Mouse (Mus musculus) mouse embryonic stem cell (cell line): Measurements from ENCODE around the gene Gm14085.
"Not testable (repeated sequence)": the region's sequence is repeated elsewhere in the genome, so short reads cannot be mapped to it uniquely, and the experiment has no call there.

ENCODE experiments used
- in situ Hi-C, 2 experiments: fragments of 300-500 bp; cut with MboI; formaldehyde crosslinking; loops; 1 replicate in 1 of 2; 3 replicates in 1 of 2; pipeline ENCODE4 v1.14.3; 2019 to 2020; ENCODE audit warnings: low sequenced_read_pairs in 2 of 2, low pct_unique_long_range_greater_than_20kb in 1 of 2, mixed read lengths in 1 of 2; ENCODE audit not compliant: unreplicated experiment in 1 of 2

The Gm14085 gene

DNA sequence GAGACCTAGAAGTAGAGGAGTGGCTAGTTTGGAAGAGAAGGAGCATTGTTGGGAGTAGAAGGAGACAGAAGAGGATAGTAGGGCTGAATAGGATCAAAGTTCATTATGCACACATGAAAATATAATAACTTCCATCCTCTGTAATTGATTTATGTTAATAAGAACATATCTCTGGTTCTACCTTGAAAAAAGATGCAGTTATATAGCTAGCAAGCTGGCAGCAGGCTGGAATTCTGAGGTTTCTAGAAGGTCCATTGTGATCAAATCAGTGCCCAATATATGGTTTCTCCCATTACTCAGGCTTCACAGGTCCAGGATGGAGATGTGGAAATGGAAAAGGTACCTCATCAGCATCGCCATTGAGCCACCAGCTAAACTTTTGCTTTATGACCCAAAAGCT lies at the start of gene Gm14085:
TSS of gene Gm14085 (plus strand) at position 301 of the 400 bp plus-strand sequence.
- in situ Hi-C loops = loop anchor here in 1 of 2 experiments (5.0 kb wide), 1 partner anchor 57 kb away; the partner anchor contains the start of gene Slc28a2

GRCm38 (mm10) chr2:122438706-122439482 lies 45.8 kb upstream of the Gm14085 start:
- in situ Hi-C loops = not testable (repeated sequence)

DNA sequence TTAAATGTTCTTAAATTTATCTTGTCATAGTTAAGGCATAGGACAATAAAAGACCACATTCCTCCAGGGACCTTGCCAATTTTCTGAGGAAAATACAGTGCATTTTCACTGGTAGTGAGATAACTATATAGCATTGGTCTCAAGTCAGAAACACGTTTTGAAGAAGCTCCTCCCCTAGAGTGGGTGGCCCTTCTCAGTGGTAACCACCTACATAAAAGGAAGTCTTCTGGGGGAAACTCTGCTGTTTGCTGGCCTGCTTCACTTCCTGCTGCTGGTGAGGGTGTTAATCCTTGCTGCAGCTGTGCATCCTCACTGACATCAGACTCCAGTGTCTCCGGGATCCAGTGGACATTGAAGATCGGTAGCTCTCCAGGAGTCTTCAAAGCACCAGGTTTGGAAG lies 44.2 kb upstream of the Gm14085 start:
- in situ Hi-C loops = not testable (repeated sequence)

GRCm38 (mm10) chr2:122441000-122441933 lies 43.5 kb upstream of the Gm14085 start:
- in situ Hi-C loops = no loop called here

GRCm38 (mm10) chr2:122450351-122450750 lies 34.4 kb upstream of the Gm14085 start:
- in situ Hi-C loops = loop anchor here (5.0 kb wide), 1 partner anchor 67 kb away; no protein-coding TSS in a partner anchor

- in situ Hi-C loops = loop anchor here (5.0 kb wide), 1 partner anchor 65 kb away; no protein-coding TSS in a partner anchor
These were observed 32.3 kb upstream of the Gm14085 start for GRCm38 (mm10) chr2:122452426-122452825.

- in situ Hi-C loops = no loop called here
These were observed 17.8 kb upstream of the Gm14085 start for GRCm38 (mm10) chr2:122466901-122467300.

DNA sequence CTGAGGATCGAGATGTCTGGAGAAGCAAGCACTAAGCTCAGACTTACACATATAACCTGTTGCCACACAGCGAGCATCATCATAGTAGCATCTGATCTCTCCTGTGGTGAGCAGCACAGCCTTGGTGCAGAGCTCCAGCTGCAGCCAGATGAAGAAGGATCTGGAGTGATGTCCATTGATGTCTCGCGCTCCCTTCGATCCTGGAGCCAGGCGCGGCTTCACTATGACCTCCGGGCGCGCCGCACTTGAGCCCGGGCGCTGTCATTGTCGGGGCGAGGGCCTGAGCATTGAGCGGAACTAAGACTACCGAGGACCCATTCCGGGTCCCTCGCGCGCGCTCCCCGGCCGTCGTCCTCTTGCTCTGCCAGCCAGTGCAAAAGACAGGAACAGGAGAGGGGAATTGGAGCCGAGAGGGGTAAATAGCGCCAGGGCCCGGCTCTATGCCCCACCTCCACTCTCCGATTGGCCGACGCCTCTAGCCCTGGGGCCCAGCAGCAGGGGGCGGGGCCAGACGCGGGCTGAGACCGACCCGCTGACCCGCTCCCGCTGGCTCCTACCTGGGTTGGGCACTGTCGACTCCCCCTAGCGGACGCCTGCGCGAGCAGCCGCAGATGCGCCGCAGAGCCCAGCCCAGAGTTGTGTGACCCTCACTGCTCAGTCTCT lies 17.3 kb upstream of the Gm14085 start:
- in situ Hi-C loops = no loop called here

GRCm38 (mm10) chr2:122469221-122469620 lies 15.5 kb upstream of the Gm14085 start:
- in situ Hi-C loops = no loop called here

DNA sequence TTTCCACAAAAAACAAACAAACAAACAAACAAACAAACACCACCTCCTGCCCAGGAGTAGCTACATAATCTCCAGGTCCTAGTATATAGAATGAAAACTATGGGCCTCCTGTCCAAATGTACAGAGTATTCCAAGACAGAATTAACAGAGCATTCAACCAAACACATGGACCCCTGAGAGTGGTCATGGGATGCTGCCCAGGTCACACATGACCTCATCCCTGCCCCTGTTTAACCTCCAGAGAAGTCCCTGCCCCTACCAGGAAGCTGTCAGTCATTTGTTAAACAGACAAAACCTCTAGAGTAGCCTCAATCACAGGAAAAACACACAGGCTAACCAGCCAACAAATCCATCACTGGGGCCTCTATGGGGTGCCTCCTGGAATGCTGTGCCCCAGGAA lies 8.2 kb upstream of the Gm14085 start:
- in situ Hi-C loops = loop anchor here in 1 of 2 experiments (5.0 kb wide), 1 partner anchor 74 kb away; no protein-coding TSS in a partner anchor

- in situ Hi-C loops = not testable (repeated sequence)
These were observed 954 bp upstream of the Gm14085 start for GRCm38 (mm10) chr2:122483787-122484186.

- in situ Hi-C loops = loop anchor here in 1 of 2 experiments (5.0 kb wide), 1 partner anchor 58 kb away; the partner anchor contains the start of gene Slc28a2
These were observed 913 bp downstream of the Gm14085 start for GRCm38 (mm10) chr2:122485654-122486053.

DNA sequence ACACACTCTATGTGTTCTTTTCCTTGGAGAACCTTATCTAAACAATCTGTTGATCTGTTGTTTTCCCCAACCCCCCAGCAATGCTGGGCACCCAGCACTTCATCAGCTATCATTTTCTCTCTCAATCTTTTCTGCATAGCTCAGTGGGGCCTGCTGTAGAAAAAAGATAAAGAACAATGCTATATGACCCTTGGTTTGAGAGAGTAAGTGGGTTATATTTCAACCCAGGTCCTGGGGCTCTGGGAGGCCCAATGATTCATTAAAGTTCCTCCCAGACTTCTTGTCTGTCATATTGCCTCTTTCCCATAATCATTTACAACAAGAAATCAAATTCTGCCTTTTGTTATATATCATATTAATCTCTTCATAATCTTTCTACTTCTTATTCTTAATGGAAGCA lies 1.4 kb downstream of the Gm14085 start:
- in situ Hi-C loops = loop anchor here in 1 of 2 experiments (5.0 kb wide), 1 partner anchor 59 kb away; the partner anchor contains the start of gene Slc28a2

DNA sequence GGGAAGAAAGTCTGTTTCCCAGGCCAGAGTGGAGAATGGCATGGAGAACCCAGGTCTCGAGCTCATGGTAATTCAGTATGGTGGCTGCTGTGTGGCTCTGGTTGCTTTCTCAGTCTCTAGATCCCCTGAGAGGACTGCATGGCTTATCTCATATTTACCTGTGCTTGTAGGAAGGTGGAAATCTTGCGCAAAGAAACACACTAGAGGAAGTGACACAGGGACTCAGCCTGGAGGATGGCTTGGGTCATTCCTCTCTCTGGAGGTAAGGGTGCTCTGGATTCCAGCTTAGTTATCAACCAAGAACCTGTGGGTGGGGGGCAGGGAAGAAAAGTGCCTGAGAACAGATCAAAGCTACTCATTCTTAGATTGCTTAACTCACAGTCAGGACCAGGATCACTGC lies 1.9 kb downstream of the Gm14085 start:
- in situ Hi-C loops = loop anchor here in 1 of 2 experiments (5.0 kb wide), 1 partner anchor 59 kb away; the partner anchor contains the start of gene Slc28a2

DNA sequence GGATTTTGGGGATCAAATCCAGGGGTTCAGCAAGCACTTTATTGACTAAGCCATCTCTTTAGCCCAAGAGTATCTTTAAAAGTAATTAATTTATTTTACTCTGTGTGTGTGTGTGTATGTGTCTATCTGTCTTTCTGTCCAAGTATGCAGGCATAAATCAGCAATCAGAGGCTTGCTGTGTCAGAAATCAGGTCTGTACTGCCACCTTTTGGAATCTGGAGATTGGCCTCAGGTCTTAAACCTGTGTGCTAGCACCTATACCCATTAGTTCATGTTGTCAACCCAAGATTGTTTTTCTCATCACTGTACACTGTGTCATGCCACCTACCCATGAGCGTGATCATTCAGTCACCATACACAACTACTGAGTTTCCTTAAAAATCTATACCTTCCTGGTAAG lies 45.0 kb downstream of the Gm14085 start:
- in situ Hi-C loops = not testable (repeated sequence)

- in situ Hi-C loops = no loop called here
These were observed 46.5 kb downstream of the Gm14085 start for GRCm38 (mm10) chr2:122531290-122531689.

DNA sequence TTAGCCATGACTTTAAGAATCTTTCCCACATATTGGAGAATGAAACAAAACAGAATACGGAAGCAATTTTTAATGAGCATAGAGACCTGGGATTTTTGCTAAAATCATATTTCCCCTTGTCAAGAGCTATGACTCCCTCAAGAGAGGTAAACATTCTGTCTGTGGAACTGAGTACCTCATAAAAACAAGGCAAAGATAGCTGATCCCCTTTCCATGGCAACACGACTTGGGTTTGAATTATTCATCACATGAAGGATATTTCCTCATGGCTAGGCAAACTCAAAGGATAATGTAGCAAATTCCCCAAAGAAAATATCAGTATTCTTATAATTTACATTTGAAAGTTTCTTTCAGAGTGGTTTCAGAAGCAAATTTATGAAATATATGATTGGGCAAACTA lies 47.0 kb downstream of the Gm14085 start:
- in situ Hi-C loops = no loop called here

DNA sequence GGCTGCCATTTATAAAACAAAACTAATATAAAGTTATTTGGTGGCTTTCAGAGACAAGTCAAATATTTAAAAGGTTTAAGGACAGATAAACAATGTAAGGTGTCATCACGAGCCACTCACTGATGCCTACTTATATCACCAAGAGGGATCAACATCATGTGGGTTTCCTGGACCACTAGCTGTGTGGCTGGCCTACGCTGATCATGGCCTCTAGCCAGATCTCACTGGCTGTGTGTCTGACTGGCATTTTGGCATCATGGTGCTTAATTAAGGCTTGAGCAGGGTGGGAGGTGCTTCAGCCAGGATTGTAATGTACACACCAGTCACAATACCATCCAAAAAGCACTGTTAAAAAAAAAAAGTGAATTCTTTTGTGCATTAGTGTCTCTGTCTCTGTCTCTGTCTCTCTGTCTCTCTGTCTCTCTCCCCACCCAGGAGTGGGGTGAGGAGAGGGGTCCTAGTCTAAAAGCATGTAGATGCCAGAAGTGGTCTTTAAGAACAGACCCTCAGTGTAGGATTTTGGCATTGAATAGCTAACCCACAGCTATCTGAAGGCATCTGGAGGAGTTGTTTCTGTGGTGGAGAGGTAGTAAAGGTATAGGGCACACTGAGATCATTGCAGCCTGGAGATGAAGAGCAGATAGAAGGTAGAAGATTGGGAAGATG lies 47.5 kb downstream of the Gm14085 start:
- in situ Hi-C loops = no loop called here
